Mouse (Mus musculus): Measurements from ENCODE around the gene Nhej1.

The Nhej1 gene

DNA sequence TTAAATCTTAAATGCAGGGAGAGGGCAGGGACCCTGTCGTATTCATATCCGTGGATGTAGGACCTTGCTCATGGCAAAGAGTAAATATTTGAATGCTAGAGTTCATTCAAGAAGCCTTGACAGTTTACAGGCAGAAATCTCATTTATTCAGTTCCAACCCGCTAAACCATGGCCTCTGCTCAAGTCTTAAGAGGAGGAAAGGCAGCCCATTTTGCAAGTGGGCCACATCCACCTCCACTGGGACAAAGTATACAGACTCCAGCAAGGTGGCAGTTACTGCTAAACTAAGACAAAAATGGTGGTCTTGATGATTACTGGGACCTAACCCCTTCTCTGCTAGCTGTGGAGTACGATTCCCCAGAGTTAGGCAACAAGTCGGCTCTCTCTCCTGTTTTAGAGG is 418 bp upstream of the Nhej1 start:
- DNase-seq, result no peak

- no peak for DNase-seq
These were observed 2.8 kb downstream of the Nhej1 start for GRCm38 (mm10) chr1:75122211-75122610.

DNA sequence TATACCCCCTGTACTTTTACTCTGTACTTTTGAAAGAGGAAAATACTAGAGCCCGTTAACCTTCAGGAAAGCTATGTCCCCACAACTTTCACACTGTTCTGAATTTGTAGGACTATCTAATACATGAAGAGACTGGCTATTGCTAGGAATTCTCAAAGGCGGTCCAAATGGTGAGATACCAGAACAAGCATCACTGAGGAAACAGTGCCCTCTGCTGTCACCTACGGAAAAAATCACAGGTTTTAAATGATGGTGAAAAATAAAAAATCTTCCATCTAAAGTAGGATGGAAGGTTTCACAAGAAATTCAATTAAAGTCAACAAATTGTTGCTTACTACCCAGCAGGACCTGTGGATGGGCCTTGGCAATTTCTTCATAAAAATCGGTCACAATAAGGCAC is 72.9 kb downstream of the Nhej1 start:
- peak; percentile 36 for DNase-seq

- DNase-seq, result no peak
These were observed 73.6 kb downstream of the Nhej1 start for GRCm38 (mm10) chr1:75051428-75051827.

- DNase-seq, result no peak
These were observed 76.4 kb downstream of the Nhej1 start for GRCm38 (mm10) chr1:75048571-75048970.

GRCm38 (mm10) chr1:75048041-75048440 is 77.0 kb downstream of the Nhej1 start:
- DNase-seq, result no peak

GRCm38 (mm10) chr1:75040429-75040828 is 84.6 kb downstream of the Nhej1 start:
- DNase-seq, result no peak

DNA sequence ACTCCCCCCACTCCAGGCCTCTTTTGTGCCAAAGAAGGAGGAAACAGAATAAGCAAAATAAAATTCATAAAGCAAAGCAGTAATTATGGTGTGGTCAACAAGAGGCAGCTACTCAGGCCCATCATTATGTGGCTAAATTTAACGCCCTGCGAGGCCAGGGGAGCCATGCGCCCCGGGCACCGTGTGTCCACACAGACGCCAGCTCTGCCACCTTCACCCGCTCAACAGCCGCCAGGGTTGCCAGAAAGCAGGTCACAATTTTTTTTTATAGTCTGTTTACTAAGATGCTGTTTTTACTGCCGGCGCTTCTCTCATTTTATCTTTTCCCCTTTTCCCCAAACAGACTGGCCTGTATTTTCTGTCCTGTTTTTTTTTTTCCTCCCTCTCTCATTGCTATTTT is 93.0 kb downstream of the Nhej1 start:
- DNase-seq, result no peak

GRCm38 (mm10) chr1:75027061-75027779 is 97.8 kb downstream of the Nhej1 start:
- DNase-seq, result no peak

DNA sequence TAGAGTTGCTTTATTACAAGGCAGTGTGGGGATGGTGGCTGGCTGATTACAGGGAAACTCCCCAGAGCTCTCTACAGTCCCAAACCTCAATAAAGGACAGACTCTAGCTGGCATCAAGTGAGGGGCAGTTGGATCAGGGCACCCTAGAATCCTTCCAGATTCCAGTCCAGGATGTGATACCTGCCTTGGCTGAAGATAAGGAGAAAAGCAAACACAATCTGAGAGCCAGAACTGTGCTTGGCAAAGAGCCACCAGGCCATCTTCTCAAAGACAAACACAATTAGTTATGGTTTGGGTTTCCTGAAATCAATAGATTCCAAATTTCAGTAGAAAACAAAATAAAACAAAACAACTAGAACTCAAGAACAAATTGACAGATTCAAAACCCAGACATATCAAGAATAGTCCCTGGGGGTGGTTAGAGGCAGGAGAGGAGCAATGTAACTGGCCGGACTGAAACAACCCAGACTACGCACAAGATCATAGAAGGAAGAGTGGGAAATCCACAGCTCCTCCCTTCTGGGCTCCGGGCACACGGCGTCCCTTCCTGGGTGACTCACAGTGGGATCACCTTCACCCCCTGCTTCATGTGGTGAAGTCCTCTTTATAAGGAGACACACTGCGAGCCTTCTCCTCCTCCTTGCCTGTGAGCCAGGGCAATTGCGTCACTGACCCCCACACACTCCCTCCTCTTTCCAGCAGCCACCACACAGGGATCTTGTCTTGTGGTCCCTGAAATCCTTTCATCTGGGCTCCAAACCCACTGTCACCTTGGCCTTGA is 100.4 kb downstream of the Nhej1 start:
- no peak for DNase-seq

- DNase-seq, result peak; percentile 11
These were observed 102.8 kb downstream of the Nhej1 start for GRCm38 (mm10) chr1:75022216-75022615.

DNA sequence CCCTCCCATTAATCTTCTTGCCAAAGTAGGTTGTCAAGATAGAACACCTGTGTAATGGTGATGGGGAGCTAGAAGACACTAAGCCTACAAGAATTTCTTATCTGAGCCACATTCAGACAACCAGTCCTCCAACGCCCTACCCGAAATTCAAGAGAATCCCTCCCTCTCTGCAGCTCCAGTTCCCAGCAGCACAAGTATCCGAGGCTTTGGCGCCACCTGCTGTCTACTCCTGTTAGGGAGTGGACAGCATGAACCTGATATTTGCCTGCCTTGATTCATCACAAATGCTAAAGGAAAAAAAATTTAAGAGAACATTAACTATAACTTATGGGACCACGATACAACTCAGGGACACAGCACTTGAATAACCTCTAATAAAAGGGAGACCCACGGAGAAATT is 108.2 kb downstream of the Nhej1 start:
- peak; percentile 84 for DNase-seq

- no peak for DNase-seq
These were observed 109.3 kb downstream of the Nhej1 start for GRCm38 (mm10) chr1:75015551-75016265.

DNA sequence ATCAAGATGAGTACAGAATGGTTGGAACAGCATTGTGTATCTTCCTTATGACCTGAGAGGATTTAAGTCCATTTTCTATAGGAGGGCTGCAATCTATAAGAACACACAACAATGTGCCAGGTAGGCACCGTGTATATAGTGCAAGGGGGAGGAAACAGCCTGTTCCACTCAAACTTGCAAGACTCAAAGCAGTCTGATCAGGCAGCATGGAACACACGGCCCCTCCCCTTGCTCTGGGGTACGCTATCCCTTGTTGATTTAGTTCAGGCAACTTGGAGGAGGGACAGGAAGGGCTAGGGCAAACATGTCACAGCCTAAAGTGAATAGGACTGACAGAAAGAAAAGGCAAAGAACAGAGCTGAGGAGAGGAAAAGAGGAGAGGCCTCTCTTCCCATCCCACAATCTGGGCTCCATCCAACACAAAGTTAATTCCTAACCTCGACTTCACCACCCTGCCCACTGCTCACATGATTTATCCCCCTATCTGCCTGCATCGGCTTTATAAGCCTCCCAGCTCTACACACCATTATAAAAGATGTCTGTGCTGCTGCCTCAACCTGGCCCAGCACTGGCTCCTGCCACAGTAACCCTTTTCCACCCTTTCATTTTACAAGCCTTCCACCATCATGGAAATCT is 110.7 kb downstream of the Nhej1 start:
- DNase-seq, result no peak

DNA sequence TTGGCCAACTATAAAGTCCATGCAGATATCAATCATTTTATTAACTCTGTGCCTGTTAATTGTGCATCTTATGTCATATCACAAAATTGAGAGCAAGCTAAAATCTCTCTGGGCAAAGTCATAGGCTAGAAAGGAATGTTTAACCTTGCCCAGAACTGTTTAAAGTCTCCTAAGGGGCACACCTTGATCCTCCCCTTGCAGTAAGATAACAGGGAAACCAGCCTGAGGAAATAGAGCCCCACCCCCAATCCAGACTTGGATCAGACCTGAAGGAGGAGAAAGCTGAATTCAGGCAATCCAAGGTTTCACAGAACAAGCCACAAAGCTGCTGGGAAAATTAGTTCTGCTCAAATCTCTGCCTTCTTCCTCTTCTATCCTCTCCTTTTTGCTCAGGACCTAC is 114.2 kb downstream of the Nhej1 start:
- no peak for DNase-seq

DNA sequence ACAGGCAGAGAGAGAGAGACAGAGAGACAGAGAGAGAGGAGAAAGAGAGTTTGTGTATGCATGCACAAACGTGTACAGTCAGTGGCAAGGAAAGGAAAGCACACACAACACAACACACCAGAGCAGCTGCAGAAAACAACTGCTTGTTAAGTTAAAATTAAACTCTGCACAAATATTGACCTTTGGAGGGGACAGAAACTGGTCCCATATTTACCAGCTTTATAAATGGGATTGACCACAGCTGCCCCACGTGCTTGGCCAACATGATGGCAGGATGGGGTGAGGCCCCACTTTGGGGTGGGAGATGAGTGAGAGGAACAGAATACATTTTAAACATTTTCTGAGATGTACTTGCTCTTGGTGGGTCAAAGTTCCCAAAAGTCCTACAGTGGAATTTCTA is 114.8 kb downstream of the Nhej1 start:
- DNase-seq, result no peak

DNA sequence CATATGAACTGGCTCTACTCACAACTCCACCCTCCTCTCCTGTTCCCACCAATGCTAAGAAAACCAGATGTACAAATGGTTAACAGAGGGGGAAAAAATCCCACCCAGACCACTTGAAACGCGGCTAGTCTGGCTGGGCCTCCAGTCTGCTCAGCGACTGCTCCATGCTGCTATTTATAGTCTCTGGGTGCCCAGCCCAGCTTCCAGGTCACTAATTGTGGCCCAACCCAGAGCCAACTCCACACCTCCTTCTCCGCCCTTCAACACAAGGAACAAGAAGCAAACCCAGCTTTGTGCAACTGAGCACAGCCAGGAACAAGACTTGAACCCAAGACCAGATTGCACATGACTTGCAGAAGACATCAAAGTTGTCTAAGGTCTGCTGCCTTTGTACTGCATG is 119.0 kb downstream of the Nhej1 start:
- DNase-seq, result no peak

- no peak for DNase-seq
These were observed 123.8 kb downstream of the Nhej1 start for GRCm38 (mm10) chr1:75001183-75001582.

- peak; percentile 52 for DNase-seq
These were observed 124.5 kb downstream of the Nhej1 start for GRCm38 (mm10) chr1:75000496-75000895.

DNA sequence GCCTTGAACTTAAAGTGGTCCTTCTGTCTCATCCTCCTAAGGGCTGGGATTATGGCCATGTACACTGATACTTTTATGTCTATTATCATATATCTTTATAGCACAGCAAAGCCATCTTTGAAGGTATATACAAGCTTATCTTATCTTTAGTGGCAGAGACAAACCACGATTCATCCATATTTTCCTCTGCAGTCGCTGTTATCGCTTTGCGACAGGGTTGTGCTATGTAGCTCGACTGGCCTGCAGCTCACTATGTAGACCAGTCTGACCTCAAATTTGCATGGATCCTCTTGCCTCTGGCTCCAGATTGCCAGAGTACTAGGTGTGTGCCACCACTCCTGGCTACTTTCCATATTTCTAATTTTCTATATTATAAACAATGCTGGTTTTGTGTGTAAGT is 125.8 kb downstream of the Nhej1 start:
- DNase-seq, result no peak

DNA sequence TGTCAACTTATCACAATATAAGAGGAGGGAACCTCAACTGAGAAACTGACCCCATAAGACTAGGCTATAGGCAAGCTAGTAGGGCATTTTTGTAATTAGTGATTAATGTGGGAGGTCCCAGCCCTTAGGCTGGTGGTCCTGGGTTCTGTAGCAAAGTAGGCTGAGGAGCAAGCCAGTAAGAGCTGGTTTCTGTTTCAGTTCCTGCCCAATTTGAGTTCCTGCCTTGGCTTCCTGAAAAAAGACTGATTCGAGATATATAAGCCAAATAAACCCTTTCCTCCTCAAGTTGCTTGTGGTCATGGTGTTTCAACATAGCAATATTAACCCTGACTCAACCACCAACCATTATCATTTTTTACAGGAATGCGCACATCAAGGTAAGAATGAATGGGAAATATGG is 127.8 kb downstream of the Nhej1 start:
- DNase-seq, result no peak

DNA sequence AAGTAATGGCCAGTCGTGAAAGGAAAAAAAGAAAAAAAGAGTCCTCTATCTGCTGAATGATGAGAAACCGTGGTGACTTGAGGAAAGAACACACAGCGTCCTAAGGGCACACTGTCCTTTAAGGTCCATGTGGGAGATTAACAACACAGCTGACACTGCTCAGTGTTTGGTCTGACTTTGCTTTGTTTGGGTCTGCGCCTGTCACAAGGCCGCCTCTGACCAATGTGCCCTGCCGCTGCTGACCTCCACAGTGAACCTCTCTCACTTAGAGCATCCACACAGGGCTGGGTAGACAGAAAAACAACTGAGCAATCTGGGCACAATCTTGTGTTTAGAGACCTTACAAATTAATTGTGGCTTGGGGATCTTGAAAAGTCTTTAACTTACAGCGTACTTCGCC is 148.0 kb downstream of the Nhej1 start:
- no peak for DNase-seq

- DNase-seq, result no peak
These were observed 149.1 kb downstream of the Nhej1 start for GRCm38 (mm10) chr1:74975936-74976335.

Data from retina, postnatal 1 day (tissue).